Mouse (Mus musculus) stomach, postnatal 0 days (tissue): ENCODE results near the gene Tbxa2r.

Experiments
- CTCF ChIP-seq: IDR thresholded peaks from 2 replicates; pipeline ENCODE4 v1.5.1; 2016; ENCODE audit warnings: antibody characterized with exemption, low read depth, mild to moderate bottlenecking, moderate library complexity
- EP300 ChIP-seq: optimal IDR thresholded peaks from 2 replicates; pipeline ENCODE3; 2016; ENCODE audit warnings: antibody characterized with exemption

DNA sequence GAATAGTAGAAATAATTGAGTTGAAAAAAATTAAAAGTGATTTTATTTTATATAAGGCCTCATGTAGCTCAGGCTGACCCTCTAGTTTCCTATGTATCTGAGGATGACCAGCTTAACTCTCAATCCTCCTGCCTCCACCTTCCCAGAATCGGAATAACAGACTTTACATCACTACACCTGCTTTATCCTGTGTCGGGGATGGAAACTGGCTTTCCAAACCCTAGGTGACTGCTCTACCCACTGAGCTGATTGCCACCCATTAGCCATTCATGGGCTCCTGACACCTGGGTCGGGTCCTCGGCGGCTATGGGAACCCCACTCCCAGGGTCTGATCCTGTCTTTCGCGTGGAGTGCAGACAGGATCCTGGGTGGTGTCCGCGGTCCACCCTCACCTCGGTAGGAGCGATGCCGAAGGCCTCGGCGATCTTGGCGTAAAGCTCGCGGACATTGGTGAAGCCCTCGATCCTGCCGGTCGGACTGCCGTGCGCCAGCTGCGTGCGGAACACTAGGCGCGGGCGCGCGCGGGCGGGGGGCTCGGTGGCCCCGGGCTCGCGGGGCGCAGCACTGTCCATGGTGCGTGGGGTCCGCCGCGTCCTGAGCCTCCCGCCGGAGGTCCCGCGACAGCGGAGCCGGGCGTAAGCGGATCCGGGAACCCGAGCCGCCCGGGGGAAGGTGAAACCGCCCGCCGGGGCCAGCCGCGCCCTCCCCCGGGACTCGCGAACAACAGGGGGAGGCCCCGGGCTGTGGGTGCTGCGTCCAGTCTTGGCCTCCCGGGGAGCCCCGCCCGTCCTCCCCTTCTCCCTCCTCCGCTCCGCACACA lies 14.4 kb downstream of the Tbxa2r start, which contains the start of gene Gipc3:
- TF ChIP-seq CTCF (no peak), EP300 (no peak)
